Mouse (Mus musculus) hindbrain, postnatal 0 days (tissue): ENCODE data around the gene Gm6205. TPM values are rescaled to one million over a fixed set of nuclear protein-coding genes. Genes with fewer than 3 reads are reported as not detected.
"Not testable (repeated sequence)": the region's sequence is repeated elsewhere in the genome, so short reads cannot be mapped to it uniquely, and the experiment has no call there.

Source experiments
- ATAC-seq: fragments of 200-750 bp; cut with Nextera tagmentation; 2 replicates; pipeline ENCODE4 v1.8.0; 2017; ENCODE audit warnings: mild to moderate bottlenecking, moderate TSS enrichment, moderate library complexity
- DNase-seq: peaks from one replicate; pipeline ENCODE4 v3.0.0-alpha.2; 2015; ENCODE audit warnings: low spot score
- H3K27ac ChIP-seq: fragments of 300-500 bp; sonication (generic); 2 replicates; pipeline ENCODE4 v1.5.1; 2014; ENCODE audit warnings: mild to moderate bottlenecking
- H3K27me3 ChIP-seq: fragments of 300-500 bp; sonication (generic); 2 replicates; pipeline ENCODE4 v1.6.1; 2014; ENCODE audit warnings: low read length, mixed read lengths; ENCODE audit not compliant: insufficient read depth
- H3K36me3 ChIP-seq: fragments of 300-500 bp; sonication (generic); 2 replicates; pipeline ENCODE4 v1.6.1; 2014; ENCODE audit warnings: low read length, mixed read lengths; ENCODE audit not compliant: insufficient read depth
- H3K4me1 ChIP-seq: fragments of 300-500 bp; sonication (generic); 2 replicates; pipeline ENCODE4 v1.6.1; 2014; ENCODE audit warnings: antibody characterized with exemption, low read length, mixed read lengths; ENCODE audit not compliant: insufficient read depth
- H3K4me2 ChIP-seq: fragments of 300-500 bp; sonication (generic); 2 replicates; pipeline ENCODE4 v1.6.1; 2014; ENCODE audit warnings: low read depth, mild to moderate bottlenecking, low read length, moderate library complexity, mixed read lengths
- H3K4me3 ChIP-seq: fragments of 300-500 bp; sonication (generic); 2 replicates; pipeline ENCODE4 v1.5.1; 2014; ENCODE audit warnings: low read length
- H3K9ac ChIP-seq: fragments of 300-500 bp; sonication (generic); replicated peaks from 2 replicates; pipeline ENCODE4 v1.6.1; 2014; ENCODE audit warnings: mild to moderate bottlenecking, low read length, moderate library complexity, mixed read lengths
- H3K9me3 ChIP-seq: fragments of 300-500 bp; sonication (generic); 2 replicates; pipeline ENCODE4 v1.6.1; 2016; ENCODE audit warnings: low read length, mixed read lengths
- WGBS: fragments of 180-500 bp; shearing (Covaris S2); extraction: QIAGEN DNeasy Blood & Tissue Kit; methylation state at CpG from one replicate; pipeline ENCODE4 v1.1.7; 2014; 5-methylcytosine and 5-hydroxymethylcytosine counted together
- polyA plus RNA-seq: library from polyadenylated mRNA; unstranded; fragments of >200 nt; fragmentation: Nextera tagmentation; extraction: Ambion mirVana; gene quantifications from 2 replicates; pipeline ENCODE4 v1.2.1, GENCODE M21; 2015
- total RNA-seq: library from RNA; depleted of rRNA; stranded (reverse); fragments of >200 nt; gene quantifications from 2 replicates; pipeline ENCODE4 v1.2.3, GENCODE M21; 2014; rRNA removed

Gm6205 gene
- total RNA-seq = not detected in 2 replicates
- polyA plus RNA-seq = not detected in 2 replicates

DNA sequence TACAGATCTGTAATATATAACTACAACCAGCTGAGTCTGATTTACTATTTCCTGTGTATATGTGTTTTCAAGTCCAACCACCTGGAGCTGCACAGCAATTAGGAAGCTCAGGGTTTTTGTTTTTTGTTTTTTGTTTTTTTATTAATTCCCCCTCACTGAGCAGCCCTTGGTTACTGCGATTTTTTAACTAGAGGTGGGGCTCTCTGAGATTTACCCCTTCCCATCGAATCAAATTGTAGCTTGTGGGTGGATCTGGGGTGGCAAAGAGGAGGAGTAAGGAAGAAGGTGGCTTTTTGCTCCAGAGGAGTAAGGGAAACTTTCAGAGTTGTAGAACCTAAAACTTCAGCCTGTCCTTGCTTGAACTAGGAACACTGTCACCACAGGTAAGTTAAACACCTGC lies at the start of gene Gm6205:
Gene Gm6205, plus strand, starts transcription at position 301 of the 400 bp plus-strand sequence.
- DNase-seq, H3K27me3 ChIP-seq, H3K9me3 ChIP-seq, H3K27ac ChIP-seq, H3K4me1 ChIP-seq, H3K9ac ChIP-seq, H3K4me3 ChIP-seq, H3K4me2 ChIP-seq, H3K36me3 ChIP-seq, ATAC-seq: not testable (repeated sequence)
- no CpG with 5 or more reads among the region's 2 CpGs for WGBS

DNA sequence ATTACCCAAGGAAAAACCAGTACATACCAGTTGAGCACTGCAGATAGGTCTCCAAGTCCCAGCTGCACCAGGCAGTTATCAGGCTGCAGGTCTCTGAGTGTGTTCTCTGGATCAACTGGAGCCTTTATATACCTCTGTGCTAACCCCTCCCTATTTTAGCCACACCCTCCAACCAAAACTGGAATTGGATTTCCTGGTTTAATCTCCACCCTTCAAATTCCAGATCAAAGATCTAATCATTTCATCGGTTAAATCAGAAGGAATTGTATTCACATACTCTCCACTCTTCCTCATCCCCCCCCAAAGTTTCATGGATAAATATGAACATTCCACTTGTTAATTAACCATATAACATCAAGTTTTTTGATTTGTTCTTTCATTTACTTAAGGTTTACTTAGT lies 31.9 kb upstream of the Gm6205 start, which contains the start of gene Gm3147:
Gene Gm3147, minus strand, starts transcription at position 101 of the 400 bp plus-strand sequence.
- H3K36me3 ChIP-seq, H3K4me3 ChIP-seq, H3K27ac ChIP-seq, H3K9me3 ChIP-seq, H3K4me2 ChIP-seq, H3K27me3 ChIP-seq, H3K9ac ChIP-seq, ATAC-seq, DNase-seq, H3K4me1 ChIP-seq: not testable (repeated sequence)
- no CpG with 5 or more reads among the region's 1 CpGs for WGBS

DNA sequence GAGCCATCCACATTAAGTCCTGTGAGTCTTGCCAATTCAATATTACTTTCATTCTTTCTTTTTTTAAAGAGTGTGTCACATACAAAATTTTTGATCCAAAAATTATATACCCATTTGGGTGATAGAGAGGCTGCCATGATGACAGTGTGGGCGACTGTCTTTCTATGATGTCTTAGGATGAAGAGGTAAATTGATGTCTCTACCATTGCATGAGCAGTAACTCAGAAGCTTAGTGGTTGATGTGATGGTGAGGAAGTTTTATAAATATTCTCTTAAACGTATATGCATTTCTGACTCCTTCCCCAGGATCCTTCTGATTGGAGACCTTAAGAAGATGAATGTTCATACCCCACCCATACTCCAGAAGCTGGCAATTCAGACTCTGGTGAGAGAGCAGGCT lies 24.5 kb upstream of the Gm6205 start, which contains the start of gene Gm6509:
Gene Gm6509, plus strand, starts transcription at position 301 of the 400 bp plus-strand sequence.
- not testable (repeated sequence) for H3K4me2 ChIP-seq, H3K27me3 ChIP-seq, DNase-seq, H3K4me1 ChIP-seq, H3K36me3 ChIP-seq, H3K27ac ChIP-seq, ATAC-seq, H3K9ac ChIP-seq, H3K9me3 ChIP-seq, H3K4me3 ChIP-seq
- WGBS = no CpG with 5 or more reads among the region's 2 CpGs

Other genes starting within 250 kb of the Gm6205 start
- not detected in 2 replicates for gene Gm7682, start 202.6 kb upstream of the Gm6205 start, total RNA-seq
- gene Gm7682, start 202.6 kb upstream of the Gm6205 start, polyA plus RNA-seq = not detected in 2 replicates
- gene Gm3139, start 122.1 kb upstream of the Gm6205 start, total RNA-seq = not detected in 2 replicates
- not detected in 2 replicates for gene Gm3139, start 122.1 kb upstream of the Gm6205 start, polyA plus RNA-seq
- gene Gm3147, start 32.0 kb upstream of the Gm6205 start, total RNA-seq = not detected in 2 replicates
- gene Gm3147, start 32.0 kb upstream of the Gm6205 start, polyA plus RNA-seq = not detected in 2 replicates
- not detected in 2 replicates for gene Gm6509, start 24.4 kb upstream of the Gm6205 start, total RNA-seq
- gene Gm6509, start 24.4 kb upstream of the Gm6205 start, polyA plus RNA-seq = not detected in 2 replicates
- not detected in 2 replicates for gene Gm3183, start 217.1 kb downstream of the Gm6205 start, total RNA-seq
- not detected in 2 replicates for gene Gm3183, start 217.1 kb downstream of the Gm6205 start, polyA plus RNA-seq